Mouse (Mus musculus) limb, embryonic 15.5 days (tissue): Measurements from ENCODE around the gene Stt3b. TPM values are rescaled to one million over a fixed set of nuclear protein-coding genes. Genes with fewer than 3 reads are reported as not detected.

Source experiments
- ATAC-seq: fragments of 200-750 bp; cut with Nextera tagmentation; 2 replicates; pipeline ENCODE4 v1.8.0; 2017; ENCODE audit warnings: low read depth, moderate TSS enrichment; ENCODE audit not compliant: insufficient number of reproducible peaks, low FRiP score, low TSS enrichment
- H3K27ac ChIP-seq: fragments of 300-500 bp; sonication (generic); 2 replicates; pipeline ENCODE4 v1.5.1; 2015; ENCODE audit warnings: moderate library complexity, mild to moderate bottlenecking, inconsistent platforms
- H3K27me3 ChIP-seq: fragments of 300-500 bp; sonication (generic); 2 replicates; pipeline ENCODE4 v1.6.1; 2015; ENCODE audit warnings: inconsistent platforms
- H3K36me3 ChIP-seq: fragments of 300-500 bp; sonication (generic); 2 replicates; pipeline ENCODE4 v1.6.1; 2015; ENCODE audit warnings: inconsistent platforms
- H3K4me1 ChIP-seq: fragments of 300-500 bp; sonication (generic); 2 replicates; pipeline ENCODE4 v1.6.1; 2015; ENCODE audit warnings: inconsistent platforms
- H3K4me2 ChIP-seq: fragments of 300-500 bp; sonication (generic); 2 replicates; pipeline ENCODE4 v1.6.1; 2015; ENCODE audit warnings: mild to moderate bottlenecking, inconsistent platforms
- H3K4me3 ChIP-seq: fragments of 300-500 bp; sonication (generic); 2 replicates; pipeline ENCODE4 v1.5.1; 2015; ENCODE audit warnings: mild to moderate bottlenecking, inconsistent platforms
- H3K9ac ChIP-seq: fragments of 300-500 bp; sonication (generic); 2 replicates; pipeline ENCODE4 v1.6.1; 2015; ENCODE audit warnings: inconsistent platforms
- H3K9me3 ChIP-seq: fragments of 300-500 bp; sonication (generic); 2 replicates; pipeline ENCODE4 v1.6.1; 2016; ENCODE audit warnings: inconsistent platforms
- WGBS: fragments of 180-500 bp; shearing (Covaris S2); methylation state at CpG from one replicate; pipeline ENCODE4 v1.1.7; 2015; 5-methylcytosine and 5-hydroxymethylcytosine counted together
- polyA plus RNA-seq: library from polyadenylated mRNA; unstranded; fragments of >200 nt; fragmentation: Nextera tagmentation; extraction: Ambion mirVana; gene quantifications from 2 replicates; pipeline ENCODE4 v1.2.1, GENCODE M21; 2015

Gene Stt3b
- polyA plus RNA-seq, 1 experiment from 2014 or later = 98.8 TPM

GRCm38 (mm10) chr9:115257733-115258286, 52.4 kb downstream of the Stt3b start:
- Histone ChIP-seq H3K9ac (no peak overlapping the region), H3K36me3 (peaks cover 51% of the 10 kb centered on the region), H3K4me3 (no peak overlapping the region), H3K4me2 (no peak overlapping the region), H3K4me1 (peaks cover 6% of the 10 kb centered on the region), H3K27ac (no peak overlapping the region), H3K9me3 (no peaks in the 10 kb centered on the region), H3K27me3 (no peaks in the 10 kb centered on the region)
- WGBS = 72% methylated on average over 6 of the region's 6 CpGs
- ATAC-seq = no peak

- Histone ChIP-seq H3K36me3 (peaks cover 66% of the 10 kb centered on the region), H3K9ac (no peak overlapping the region), H3K4me2 (no peak overlapping the region), H3K27ac (no peak overlapping the region), H3K4me1 (0 out of 2 replicates have a peak, but pooled peaks cover 2% of the 10 kb centered on the region), H3K9me3 (no peaks in the 10 kb centered on the region), H3K4me3 (no peak overlapping the region), H3K27me3 (no peaks in the 10 kb centered on the region)
- WGBS = 74% methylated on average over 5 of the region's 5 CpGs
- ATAC-seq = no peak
Measured at GRCm38 (mm10) chr9:115249145-115249544, 61.1 kb downstream of the Stt3b start.

- WGBS = 75% methylated on average over 6 of the region's 6 CpGs
- Histone ChIP-seq H3K4me2 (no peak overlapping the region), H3K27ac (no peak overlapping the region), H3K4me3 (no peak overlapping the region), H3K36me3 (peaks cover 78% of the 10 kb centered on the region), H3K9me3 (no peaks in the 10 kb centered on the region), H3K9ac (no peak overlapping the region), H3K4me1 (0 out of 2 replicates have a peak, but pooled peaks cover 6% of the 10 kb centered on the region), H3K27me3 (no peaks in the 10 kb centered on the region)
- ATAC-seq = no peak
Measured at GRCm38 (mm10) chr9:115245092-115245491, 65.1 kb downstream of the Stt3b start.

GRCm38 (mm10) chr9:115243630-115244029, 66.6 kb downstream of the Stt3b start:
- Histone ChIP-seq H3K36me3 (peaks cover 71% of the 10 kb centered on the region), H3K9ac (no peak overlapping the region), H3K9me3 (no peaks in the 10 kb centered on the region), H3K4me2 (no peak overlapping the region), H3K27me3 (no peaks in the 10 kb centered on the region), H3K4me1 (0 out of 2 replicates have a peak, but pooled peaks cover 6% of the 10 kb centered on the region), H3K4me3 (no peak overlapping the region), H3K27ac (no peak overlapping the region)
- 45% methylated on average over 6 of the region's 6 CpGs for WGBS
- no peak for ATAC-seq

GRCm38 (mm10) chr9:115239861-115240260, 70.4 kb downstream of the Stt3b start:
- Histone ChIP-seq H3K4me3 (no peak overlapping the region), H3K36me3 (peaks cover 49% of the 10 kb centered on the region), H3K27ac (no peak overlapping the region), H3K4me1 (0 out of 2 replicates have a peak, but pooled peaks cover 8% of the 10 kb centered on the region), H3K27me3 (no peaks in the 10 kb centered on the region), H3K4me2 (no peak overlapping the region), H3K9me3 (no peaks in the 10 kb centered on the region), H3K9ac (no peak overlapping the region)
- no peak for ATAC-seq
- WGBS = 91% methylated on average over 5 of the region's 5 CpGs

- H3K27me3 ChIP-seq = no peaks in the 10 kb centered on the region
- H3K4me1 ChIP-seq = 0 out of 2 replicates have a peak, but pooled peaks cover 4% of the 10 kb centered on the region
- H3K4me3 ChIP-seq = no peak overlapping the region
- no peaks in the 10 kb centered on the region for H3K9me3 ChIP-seq
- peaks cover 34% of the 10 kb centered on the region for H3K36me3 ChIP-seq
- ATAC-seq = no peak
- no peak overlapping the region for H3K9ac ChIP-seq
- H3K27ac ChIP-seq = no peak overlapping the region
- no peak overlapping the region for H3K4me2 ChIP-seq
Measured at GRCm38 (mm10) chr9:115237943-115238342, 72.3 kb downstream of the Stt3b start.

GRCm38 (mm10) chr9:115236352-115236841, 73.8 kb downstream of the Stt3b start:
- H3K9me3 ChIP-seq = no peaks in the 10 kb centered on the region
- H3K4me1 ChIP-seq = 0 out of 2 replicates have a peak, but pooled peaks cover 4% of the 10 kb centered on the region
- ATAC-seq = no peak
- no peak overlapping the region for H3K9ac ChIP-seq
- no peaks in the 10 kb centered on the region for H3K27me3 ChIP-seq
- no peak overlapping the region for H3K4me2 ChIP-seq
- no peak overlapping the region for H3K4me3 ChIP-seq
- 89% methylated on average over 8 of the region's 8 CpGs for WGBS
- H3K36me3 ChIP-seq = peaks cover 19% of the 10 kb centered on the region
- H3K27ac ChIP-seq = no peak overlapping the region

- WGBS = 88% methylated on average over 2 of the region's 2 CpGs
- Histone ChIP-seq H3K9me3 (no peaks in the 10 kb centered on the region), H3K27me3 (no peaks in the 10 kb centered on the region), H3K4me3 (no peak overlapping the region), H3K4me1 (0 out of 2 replicates have a peak, but pooled peaks cover 4% of the 10 kb centered on the region), H3K36me3 (0 out of 2 replicates have a peak, but pooled peaks cover 3% of the 10 kb centered on the region), H3K9ac (no peak overlapping the region), H3K4me2 (no peak overlapping the region), H3K27ac (no peak overlapping the region)
- no peak for ATAC-seq
Measured at GRCm38 (mm10) chr9:115234561-115234960, 75.7 kb downstream of the Stt3b start.

GRCm38 (mm10) chr9:115233721-115234120, 76.5 kb downstream of the Stt3b start:
- Histone ChIP-seq H3K4me2 (no peak overlapping the region), H3K27ac (no peak overlapping the region), H3K36me3 (0 out of 2 replicates have a peak, but pooled peaks cover 3% of the 10 kb centered on the region), H3K9me3 (no peaks in the 10 kb centered on the region), H3K9ac (no peak overlapping the region), H3K4me3 (no peak overlapping the region), H3K27me3 (no peaks in the 10 kb centered on the region), H3K4me1 (0 out of 2 replicates have a peak, but pooled peaks cover 4% of the 10 kb centered on the region)
- WGBS = 92% methylated on average over 5 of the region's 5 CpGs
- no peak for ATAC-seq

- WGBS = 91% methylated on average over 3 of the region's 3 CpGs
- H3K27ac ChIP-seq = no peak overlapping the region
Measured at GRCm38 (mm10) chr9:115231476-115231875, 78.7 kb downstream of the Stt3b start.

GRCm38 (mm10) chr9:115230141-115230540, 80.1 kb downstream of the Stt3b start:
- no peaks in the 10 kb centered on the region for H3K9me3 ChIP-seq
- H3K4me2 ChIP-seq = no peak overlapping the region
- no peaks in the 10 kb centered on the region for H3K27me3 ChIP-seq
- H3K4me1 ChIP-seq = 0 out of 2 replicates have a peak, but pooled peaks cover 4% of the 10 kb centered on the region
- no peak overlapping the region for H3K9ac ChIP-seq
- WGBS = 32% methylated on average over 3 of the region's 3 CpGs
- no peak overlapping the region for H3K27ac ChIP-seq
- no peak for ATAC-seq
- no peak overlapping the region for H3K4me3 ChIP-seq
- H3K36me3 ChIP-seq = peaks cover 3% of the 10 kb centered on the region; the same call in 1 of the 2 replicates

More at GRCm38 (mm10) chr9:115231476-115231875, 78.7 kb downstream of the Stt3b start:
- H3K9ac ChIP-seq = no peak overlapping the region
- no peaks in the 10 kb centered on the region for H3K9me3 ChIP-seq
- H3K4me1 ChIP-seq = 0 out of 2 replicates have a peak, but pooled peaks cover 4% of the 10 kb centered on the region
- H3K27me3 ChIP-seq = no peaks in the 10 kb centered on the region
- H3K4me2 ChIP-seq = no peak overlapping the region
- 0 out of 2 replicates have a peak, but pooled peaks cover 3% of the 10 kb centered on the region for H3K36me3 ChIP-seq
- no peak overlapping the region for H3K4me3 ChIP-seq
- no peak for ATAC-seq

- H3K9me3 ChIP-seq = no peaks in the 10 kb centered on the region
- H3K27me3 ChIP-seq = no peaks in the 10 kb centered on the region
- WGBS = 85% methylated on average over 10 of the region's 10 CpGs
- peaks cover 3% of the 10 kb centered on the region; the same call in 1 of the 2 replicates for H3K36me3 ChIP-seq
- H3K4me2 ChIP-seq = no peak overlapping the region
- no peak overlapping the region for H3K27ac ChIP-seq
- H3K9ac ChIP-seq = no peak overlapping the region
- ATAC-seq = no peak
- H3K4me1 ChIP-seq = no peaks in the 10 kb centered on the region
- H3K4me3 ChIP-seq = no peak overlapping the region
Measured at GRCm38 (mm10) chr9:115229676-115230075, 80.5 kb downstream of the Stt3b start.
